Mouse (Mus musculus) thymus, adult 2 months (tissue): Measurements from ENCODE around the gene Secisbp2l.

Experiments
- CTCF ChIP-seq: fragments of 200-500 bp; IDR thresholded peaks from 2 replicates; pipeline ENCODE4 v1.5.1; 2012; ENCODE audit warnings: mild to moderate bottlenecking, control low read depth, low read length, moderate library complexity, borderline replicate concordance; ENCODE audit not compliant: control insufficient read depth, poor library complexity, insufficient read depth; ENCODE audit errors: extremely low read depth
- POLR2A ChIP-seq: fragments of 200-500 bp; IDR thresholded peaks from 2 replicates; pipeline ENCODE4 v1.6.1; 2012; ENCODE audit warnings: mild to moderate bottlenecking, low read length, control low read depth, moderate library complexity; ENCODE audit not compliant: control insufficient read depth, poor library complexity, insufficient read depth; ENCODE audit errors: extremely low read depth

GRCm38 (mm10) chr2:125820397-125820796 is 37.7 kb upstream of the Secisbp2l start:
- TF ChIP-seq CTCF: no peak
- TF ChIP-seq POLR2A: no peak
